Mouse (Mus musculus) cerebellum, postnatal 36 days (tissue): ENCODE measurements at regions not wholly inside any gene's neighbourhood (a gene's known extent, or its start where the extent isn't known, plus 50 kb on each side); places are given as distances from the start of the nearest gene placed in this dataset.
"Not testable (repeated sequence)": the region's sequence is repeated elsewhere in the genome, so short reads cannot be mapped to it uniquely, and the experiment has no call there.

Experiments
- DNase-seq, 2 experiments: peaks; one replicate each; pipeline ENCODE4 v3.0.0; 2021 to 2022; ENCODE audit warnings: mixed read lengths in 2 of 2

GRCm38 (mm10) chr10:53482919-53483318 lies 103.2 kb upstream of the Cep85l start:
- no peak for DNase-seq

DNA sequence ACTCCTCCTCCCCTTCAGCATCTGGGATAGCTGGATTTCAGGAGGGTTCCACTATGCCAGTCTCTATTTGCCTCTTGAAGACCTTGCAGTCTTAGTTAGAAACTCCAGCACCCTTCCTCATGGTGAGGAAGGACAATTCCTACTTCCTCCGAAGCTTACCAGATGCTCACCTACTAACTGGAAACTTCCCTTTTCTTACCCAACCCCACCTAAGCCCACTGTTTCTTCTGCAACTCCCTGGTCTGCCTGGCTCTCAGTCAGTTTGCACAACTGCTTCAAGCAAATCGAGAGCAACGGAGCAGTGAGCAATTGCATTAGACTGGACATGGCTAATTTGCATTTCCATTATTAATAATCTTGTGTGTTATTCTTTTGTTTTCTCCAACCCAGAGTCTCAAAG lies 90.5 kb upstream of the Cep85l start:
- DNase-seq, result no peak

GRCm38 (mm10) chr10:53469611-53470010 lies 89.9 kb upstream of the Cep85l start:
- DNase-seq, result no peak

GRCm38 (mm10) chr10:53468293-53468545 lies 88.5 kb upstream of the Cep85l start:
- DNase-seq, result no peak

DNA sequence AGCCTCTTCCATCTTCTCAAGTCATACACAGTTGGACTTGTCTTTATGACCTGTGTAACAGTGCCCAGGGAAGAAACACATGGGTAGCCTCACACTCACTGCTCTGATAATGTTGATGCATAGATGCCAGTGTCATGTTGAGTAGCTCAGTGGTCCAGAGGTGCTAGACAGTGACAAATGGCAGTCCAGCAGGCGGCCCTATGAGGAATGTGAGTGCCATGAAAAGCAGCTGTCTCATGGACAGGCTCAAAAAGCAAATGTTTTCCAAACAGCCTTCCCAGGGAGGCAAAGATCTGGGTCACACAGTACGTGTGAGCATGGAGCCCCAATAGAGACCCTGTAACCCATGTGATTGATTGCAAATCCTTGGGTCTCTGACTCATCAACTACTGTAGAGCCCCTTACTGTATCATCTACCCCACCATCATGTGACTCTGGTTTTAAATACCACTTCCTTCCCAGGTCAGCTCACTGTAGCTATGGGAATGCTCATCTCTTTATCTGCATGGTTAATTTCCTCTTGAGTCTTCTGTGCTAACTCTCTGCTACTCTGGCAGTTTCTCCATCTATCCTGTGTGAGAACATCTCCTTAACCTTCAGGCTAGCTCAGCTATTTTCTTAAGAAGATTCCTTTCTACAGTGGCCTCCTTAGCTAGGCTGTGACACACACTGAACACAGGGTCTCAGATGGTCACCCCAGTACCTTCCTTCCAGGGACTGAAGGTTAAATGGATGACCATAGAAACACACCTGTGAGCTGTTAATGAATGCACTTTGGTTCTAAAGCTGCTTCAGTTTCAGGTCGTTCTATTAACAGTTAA lies 87.9 kb upstream of the Cep85l start:
- no peak for DNase-seq

- DNase-seq, result no peak
Observed at GRCm38 (mm10) chr10:53466851-53467250, 87.1 kb upstream of the Cep85l start.

- DNase-seq, result no peak
Observed at GRCm38 (mm10) chr10:53466261-53466660, 86.5 kb upstream of the Cep85l start.

DNA sequence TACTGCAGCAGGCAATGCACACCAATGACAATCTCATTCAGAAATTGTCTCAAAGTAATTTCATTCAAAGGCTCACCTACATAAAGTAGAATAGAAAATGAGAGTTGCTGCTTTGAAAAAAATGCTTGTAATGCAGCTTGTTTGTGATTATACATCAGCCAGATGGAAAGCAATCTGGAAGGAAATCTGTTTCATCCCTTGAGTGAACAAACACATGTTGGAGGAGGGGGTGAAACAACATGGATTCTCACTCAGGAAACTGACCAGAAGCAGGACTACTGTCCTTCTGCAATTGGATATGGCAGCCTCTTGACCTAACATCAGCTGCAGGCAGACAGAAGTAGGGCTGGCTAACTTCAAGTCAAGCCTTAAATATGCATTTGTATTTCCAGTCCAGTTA lies 84.8 kb upstream of the Cep85l start:
- no peak for DNase-seq

GRCm38 (mm10) chr10:53464006-53464405 lies 84.3 kb upstream of the Cep85l start:
- DNase-seq, result no peak

- DNase-seq, result no peak
Observed at GRCm38 (mm10) chr10:53463471-53463870, 83.7 kb upstream of the Cep85l start.

DNA sequence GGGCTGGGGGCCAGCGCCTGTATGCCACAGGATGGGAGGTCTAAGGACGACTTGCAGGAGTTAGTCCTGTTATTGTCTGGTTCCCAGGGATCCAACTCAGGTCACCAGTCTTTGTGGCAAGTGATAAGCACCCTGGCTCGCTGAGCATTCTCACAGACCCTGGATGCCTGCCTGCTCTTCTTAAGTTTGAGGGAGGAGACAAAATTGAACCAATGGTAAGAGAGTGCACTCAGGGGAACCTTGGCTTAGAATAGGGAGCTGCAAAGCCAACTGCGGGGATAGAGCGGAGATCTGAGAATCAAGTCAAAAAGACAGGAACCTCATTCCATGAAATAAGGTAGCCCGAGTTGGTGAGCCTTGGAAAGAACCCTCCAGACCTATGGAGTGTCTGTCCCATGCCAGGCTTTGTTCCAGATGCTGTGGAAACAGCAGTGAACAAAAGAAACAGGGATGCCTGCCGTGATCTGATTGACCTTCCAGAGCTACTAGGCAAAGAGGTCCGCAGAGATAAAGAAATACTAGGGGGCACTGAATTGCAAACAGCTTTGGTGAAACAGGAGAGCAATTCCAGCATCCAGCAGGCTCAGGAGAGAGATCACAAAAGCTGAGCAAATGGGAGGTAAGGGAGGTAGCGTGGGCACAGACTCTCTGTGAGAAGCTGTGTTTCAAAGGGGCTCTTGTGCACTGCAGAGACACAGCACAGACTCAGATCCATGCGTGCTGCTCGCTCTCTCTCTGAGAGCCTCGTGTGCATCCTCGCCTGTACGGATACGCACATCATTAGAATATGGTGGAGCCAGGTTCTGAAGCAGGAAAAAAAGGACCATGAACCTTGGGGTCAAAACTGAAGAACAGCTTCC lies 82.9 kb upstream of the Cep85l start:
- no peak for DNase-seq

DNA sequence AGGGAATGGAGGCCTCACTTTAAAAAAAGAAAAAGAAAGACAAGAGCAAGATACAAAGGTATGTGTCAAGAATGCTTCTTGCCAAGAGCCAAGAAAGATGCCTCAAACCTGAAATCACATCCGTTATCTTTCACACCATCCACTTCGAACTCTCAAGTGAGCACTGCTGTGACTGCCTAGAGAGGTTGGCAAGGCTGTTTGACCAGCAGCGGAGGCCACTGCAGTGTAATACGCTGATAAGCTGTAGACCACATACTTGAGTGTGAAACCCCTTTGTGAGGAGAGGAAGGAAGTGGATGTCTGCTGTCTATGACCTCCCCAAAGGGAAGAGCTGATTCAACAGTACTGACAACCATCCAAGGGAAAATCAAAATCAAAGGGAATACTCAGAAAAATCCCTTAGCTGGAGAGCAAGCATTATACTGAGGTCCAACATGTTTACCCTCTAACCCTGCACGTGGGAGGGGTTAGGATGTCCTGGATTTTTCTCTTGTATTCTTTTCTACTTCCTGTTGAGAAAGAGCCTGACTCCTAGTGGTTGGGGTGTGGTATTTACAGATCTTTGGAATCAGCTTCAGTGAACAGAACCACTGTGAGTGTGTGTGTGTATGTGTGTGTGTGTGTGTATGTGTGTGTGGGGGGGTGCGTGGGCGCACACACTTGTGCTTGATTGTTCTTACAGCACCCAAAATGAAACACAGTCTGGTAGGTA lies 81.5 kb upstream of the Cep85l start:
- DNase-seq, result no peak

DNA sequence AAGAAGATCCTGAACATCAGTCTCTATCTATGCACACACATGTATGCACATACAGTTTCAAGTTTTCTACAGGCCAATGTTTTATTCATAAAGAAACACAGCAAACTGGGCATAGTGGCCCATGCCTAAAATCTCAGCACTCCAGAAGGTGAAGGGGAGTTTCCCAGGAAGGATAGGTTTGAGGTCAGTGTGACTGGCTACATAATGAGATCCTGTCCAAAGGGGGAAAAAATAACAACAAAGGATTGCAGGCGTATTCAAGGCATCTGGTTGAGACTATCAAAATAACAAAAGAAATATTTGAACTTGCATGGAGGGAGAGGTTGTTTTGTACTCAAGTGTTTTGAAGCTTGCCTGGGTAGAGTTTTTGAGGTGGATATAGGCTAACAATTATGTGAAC lies 80.0 kb upstream of the Cep85l start:
- not testable (repeated sequence) for DNase-seq

GRCm38 (mm10) chr10:53456027-53456713 lies 76.4 kb upstream of the Cep85l start:
- no peak for DNase-seq

DNA sequence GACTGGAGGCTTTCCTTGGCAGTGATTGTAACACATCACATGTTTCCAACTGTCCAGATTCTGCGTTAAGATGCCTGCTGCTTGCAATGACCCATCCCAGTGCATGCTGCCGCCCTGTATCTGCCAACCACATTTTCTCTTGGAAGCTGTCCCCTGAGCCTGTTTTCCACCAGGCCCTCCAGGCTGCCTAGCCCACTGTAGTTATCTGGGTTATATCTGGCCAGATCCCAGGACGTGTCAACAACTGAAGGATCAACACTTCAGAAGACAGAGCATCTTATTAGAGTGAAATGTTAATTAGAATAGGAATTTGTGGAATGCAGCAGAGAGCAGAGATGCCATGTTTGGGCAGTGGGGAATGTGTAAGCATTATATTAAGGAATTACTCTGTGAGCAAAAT lies 65.0 kb upstream of the Cep85l start:
- DNase-seq, result peak in 1 of 2 experiments; percentile 4

- DNase-seq, result no peak
Observed at GRCm38 (mm10) chr10:53443443-53443842, 63.7 kb upstream of the Cep85l start.

GRCm38 (mm10) chr10:53442912-53443311 lies 63.2 kb upstream of the Cep85l start:
- DNase-seq, result no peak

- no peak for DNase-seq
Observed at GRCm38 (mm10) chr10:53440251-53440650, 60.5 kb upstream of the Cep85l start.

- DNase-seq, result no peak
Observed at GRCm38 (mm10) chr10:53438388-53438787, 58.6 kb upstream of the Cep85l start.

GRCm38 (mm10) chr10:53437724-53438123 lies 58.0 kb upstream of the Cep85l start:
- no peak for DNase-seq

- peak; percentile 22 to 27 for DNase-seq
Observed at GRCm38 (mm10) chr10:53436023-53436475, 56.3 kb upstream of the Cep85l start.

DNA sequence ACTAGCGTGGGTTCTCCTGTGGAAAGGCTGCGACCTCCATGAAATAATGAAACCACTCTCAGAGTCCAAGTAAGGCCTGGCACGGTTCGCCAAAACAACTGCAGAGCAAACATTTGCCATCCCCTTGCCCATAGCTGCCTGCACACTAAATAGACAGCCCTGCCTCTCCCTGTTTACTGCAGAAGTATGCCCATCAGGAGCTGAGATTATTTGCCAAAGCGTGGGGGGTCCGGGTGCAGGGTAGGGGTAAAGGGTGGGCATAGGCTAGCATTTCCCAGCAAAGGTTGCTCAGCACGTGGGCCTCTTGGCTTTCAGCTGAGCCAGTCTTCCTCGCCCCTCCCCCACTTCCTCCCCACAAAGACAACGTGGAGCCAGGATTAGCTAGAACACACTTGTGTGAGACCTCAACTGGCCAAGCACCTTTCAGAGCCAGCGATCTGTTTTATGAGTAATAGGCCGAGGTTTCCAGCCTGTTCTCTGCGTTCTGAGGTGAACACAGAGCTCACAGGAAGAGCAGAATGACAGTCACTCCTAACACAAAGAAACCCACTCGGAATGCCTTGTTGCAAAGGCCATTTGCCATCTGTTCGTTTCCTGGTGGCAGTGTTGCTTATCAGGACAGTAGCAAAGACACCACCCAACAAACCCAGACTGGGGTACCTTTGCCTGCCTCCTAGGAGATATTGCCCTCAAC lies 55.6 kb upstream of the Cep85l start:
- peak; percentile 30 to 31 for DNase-seq
